Mouse (Mus musculus): ENCODE measurements around the gene Stk16. TPM values are rescaled to one million over a fixed set of nuclear protein-coding genes. Genes with fewer than 3 reads are reported as not detected.

Stk16 gene
- polyA plus RNA-seq, 1 experiment from 2014 or later: 101 TPM

- H3K36me3 ChIP-seq (replicated peaks; ENCODE audit: insufficient read depth, low read length): peaks cover 37% of the 10 kb centered on the region
- no peaks in the 10 kb centered on the region for H3K9me3 ChIP-seq (ENCODE audit: low read length)
- H3K4me2 ChIP-seq (ENCODE audit: low read depth, low read length): no peak overlapping the region
- WGBS (ENCODE audit: insufficient replicate concordance): 89% methylated on average over 10 of the region's 10 CpGs
- H3K4me1 ChIP-seq (ENCODE audit: insufficient read depth): peaks cover 15% of the 10 kb centered on the region
- H3K9ac ChIP-seq (replicated peaks): no peak overlapping the region
- no peak for DNase-seq
- no peaks in the 10 kb centered on the region for H3K27me3 ChIP-seq (ENCODE audit: insufficient read depth, low read length)
- no peak for TF ChIP-seq CTCF (IDR thresholded peaks at IDR 0.05; ENCODE audit: low read depth)
- TF ChIP-seq EP300 (IDR thresholded peaks at IDR 0.05; ENCODE audit: low read depth): no peak
- ATAC-seq: no peak
- no peak overlapping the region for H3K27ac ChIP-seq (ENCODE audit: low read depth)
- no peak overlapping the region for H3K4me3 ChIP-seq (ENCODE audit: low read depth, low read length)
These were observed 29.0 kb downstream of the Stk16 start for GRCm38 (mm10) chr1:75239591-75239990.

GRCm38 (mm10) chr1:75243411-75243810 lies 32.8 kb downstream of the Stk16 start:
- Histone ChIP-seq H3K27ac (ENCODE audit: low read depth) (no peak overlapping the region), H3K4me2 (ENCODE audit: low read depth, low read length) (no peak overlapping the region), H3K4me3 (ENCODE audit: low read depth, low read length) (no peak overlapping the region), H3K9me3 (ENCODE audit: low read length) (no peaks in the 10 kb centered on the region), H3K27me3 (ENCODE audit: insufficient read depth, low read length) (no peaks in the 10 kb centered on the region), H3K9ac (replicated peaks) (no peak overlapping the region), H3K36me3 (replicated peaks; ENCODE audit: insufficient read depth, low read length) (peaks cover 37% of the 10 kb centered on the region), H3K4me1 (ENCODE audit: insufficient read depth) (peaks cover 4% of the 10 kb centered on the region)
- 90% methylated on average over 14 of the region's 14 CpGs for WGBS (ENCODE audit: insufficient replicate concordance)
- DNase-seq (no peak), ATAC-seq (no peak)
- no peak for TF ChIP-seq EP300 (IDR thresholded peaks at IDR 0.05; ENCODE audit: low read depth)
- no peak for TF ChIP-seq CTCF (IDR thresholded peaks at IDR 0.05; ENCODE audit: low read depth)

GRCm38 (mm10) chr1:75244175-75244826 lies 33.7 kb downstream of the Stk16 start:
- WGBS (ENCODE audit: insufficient replicate concordance): 92% methylated on average over 12 of the region's 12 CpGs
- Histone ChIP-seq H3K27me3 (ENCODE audit: insufficient read depth, low read length) (no peaks in the 10 kb centered on the region), H3K9me3 (ENCODE audit: low read length) (no peaks in the 10 kb centered on the region), H3K4me2 (ENCODE audit: low read depth, low read length) (no peak overlapping the region), H3K36me3 (replicated peaks; ENCODE audit: insufficient read depth, low read length) (peaks cover 32% of the 10 kb centered on the region), H3K4me3 (ENCODE audit: low read depth, low read length) (no peak overlapping the region), H3K9ac (replicated peaks) (no peak overlapping the region), H3K27ac (ENCODE audit: low read depth) (no peak overlapping the region), H3K4me1 (ENCODE audit: insufficient read depth) (peaks cover 5% of the 10 kb centered on the region)
- no peak for TF ChIP-seq EP300 (IDR thresholded peaks at IDR 0.05; ENCODE audit: low read depth)
- TF ChIP-seq CTCF (IDR thresholded peaks at IDR 0.05; ENCODE audit: low read depth): no peak
- ATAC-seq (peak; percentile 16), DNase-seq (no peak)

GRCm38 (mm10) chr1:75244836-75245235 lies 34.2 kb downstream of the Stk16 start:
- WGBS (ENCODE audit: insufficient replicate concordance): 38% methylated on average over 4 of the region's 4 CpGs
- no peak overlapping the region for H3K4me2 ChIP-seq (ENCODE audit: low read depth, low read length)
- no peaks in the 10 kb centered on the region for H3K27me3 ChIP-seq (ENCODE audit: insufficient read depth, low read length)
- no peak overlapping the region for H3K9ac ChIP-seq (replicated peaks)
- H3K4me1 ChIP-seq (ENCODE audit: insufficient read depth): peaks cover 5% of the 10 kb centered on the region
- no peaks in the 10 kb centered on the region for H3K9me3 ChIP-seq (ENCODE audit: low read length)
- no peak for TF ChIP-seq CTCF (IDR thresholded peaks at IDR 0.05; ENCODE audit: low read depth)
- no peak for TF ChIP-seq EP300 (IDR thresholded peaks at IDR 0.05; ENCODE audit: low read depth)
- H3K36me3 ChIP-seq (replicated peaks; ENCODE audit: insufficient read depth, low read length): peaks cover 27% of the 10 kb centered on the region
- H3K4me3 ChIP-seq (ENCODE audit: low read depth, low read length): no peak overlapping the region
- no peak overlapping the region for H3K27ac ChIP-seq (ENCODE audit: low read depth)
- DNase-seq (peak; percentile 56), ATAC-seq (peak; percentile 79)

GRCm38 (mm10) chr1:75247071-75247930 lies 36.7 kb downstream of the Stk16 start:
- H3K4me1 ChIP-seq (ENCODE audit: insufficient read depth): peaks cover 11% of the 10 kb centered on the region
- TF ChIP-seq EP300 (IDR thresholded peaks at IDR 0.05; ENCODE audit: low read depth) (no peak), CTCF (IDR thresholded peaks at IDR 0.05; ENCODE audit: low read depth) (no peak)
- H3K4me3 ChIP-seq (ENCODE audit: low read depth, low read length): no peak overlapping the region
- H3K4me2 ChIP-seq (ENCODE audit: low read depth, low read length): no peak overlapping the region
- DNase-seq (no peak), ATAC-seq (no peak)
- H3K27ac ChIP-seq (ENCODE audit: low read depth): no peak overlapping the region
- H3K9ac ChIP-seq (replicated peaks): no peak overlapping the region
- H3K9me3 ChIP-seq (ENCODE audit: low read length): no peaks in the 10 kb centered on the region
- 87% methylated on average over 16 of the region's 16 CpGs for WGBS (ENCODE audit: insufficient replicate concordance)
- peaks cover 12% of the 10 kb centered on the region for H3K36me3 ChIP-seq (replicated peaks; ENCODE audit: insufficient read depth, low read length)
- no peaks in the 10 kb centered on the region for H3K27me3 ChIP-seq (ENCODE audit: insufficient read depth, low read length)

- ATAC-seq: no peak
- Histone ChIP-seq H3K27ac (ENCODE audit: low read depth) (no peak overlapping the region), H3K36me3 (replicated peaks; ENCODE audit: insufficient read depth, low read length) (peaks cover 9% of the 10 kb centered on the region; the same call in 1 of the 2 replicates), H3K4me3 (ENCODE audit: low read depth, low read length) (no peak overlapping the region), H3K9me3 (ENCODE audit: low read length) (no peaks in the 10 kb centered on the region), H3K4me1 (ENCODE audit: insufficient read depth) (peaks cover 11% of the 10 kb centered on the region), H3K27me3 (ENCODE audit: insufficient read depth, low read length) (no peaks in the 10 kb centered on the region), H3K9ac (replicated peaks) (no peak overlapping the region; the same call in 1 of the 2 replicates), H3K4me2 (ENCODE audit: low read depth, low read length) (no peak overlapping the region)
- WGBS (ENCODE audit: insufficient replicate concordance): 51% methylated on average over 9 of the region's 9 CpGs
- DNase-seq: peak; percentile 20
- TF ChIP-seq EP300 (IDR thresholded peaks at IDR 0.05; ENCODE audit: low read depth) (no peak), CTCF (IDR thresholded peaks at IDR 0.05; ENCODE audit: low read depth) (no peak)
These were observed 37.6 kb downstream of the Stk16 start for GRCm38 (mm10) chr1:75248041-75248772.

Measured in liver, postnatal 0 days (tissue).